In the genomic region with DNA sequence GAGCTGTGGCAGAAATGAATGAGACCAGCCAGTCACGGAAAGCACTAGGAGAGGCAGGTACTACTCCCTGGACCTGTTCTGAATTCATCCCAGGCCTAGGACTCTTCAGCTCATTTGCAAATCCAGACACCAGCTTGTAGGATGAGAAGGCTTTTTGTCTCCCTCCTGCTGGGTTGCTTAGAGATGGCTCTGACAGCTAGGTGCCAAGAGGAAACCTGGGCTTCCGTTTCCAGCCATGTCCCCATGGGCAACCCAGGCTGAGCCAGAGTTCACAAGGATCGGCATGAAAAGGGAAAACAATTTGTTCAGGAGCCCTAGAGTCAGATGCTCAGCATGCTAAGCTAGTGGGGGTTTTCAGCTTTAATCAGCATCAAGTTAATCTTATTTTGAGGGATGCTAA, we compare ENCODE assay signal across 13 mouse cellular contexts.
"Had no signal": no experiment of that assay in that cellular context is flagged by ENCODE, and none has a peak within 500 bp of the region (broad histone marks: within the 10 kb centered on the region; RNA-seq: fewer than 3 reads in every experiment).

No protein-coding gene starts in this region.

- H3K4me3 ChIP-seq: liver, embryonic 15.5 days; midbrain, embryonic 10.5 days; myocyte; neural tube, embryonic 15.5 days had no signal

- ATAC-seq: lung, postnatal 0 days had no signal

- H3K36me3 ChIP-seq: liver, embryonic 15.5 days; midbrain, embryonic 10.5 days; neural tube, embryonic 15.5 days had no signal

- DNase-seq: kidney, postnatal 36 days; left cerebral cortex, postnatal 4 days; lung, adult 2 months; lung, postnatal 4 days; midbrain, embryonic 14.5 days; right cerebral cortex, postnatal 25 days; thymus, postnatal 36 days had no signal

- H3K27me3 ChIP-seq: liver, embryonic 15.5 days; neural tube, embryonic 15.5 days had no signal

- H3K4me1 ChIP-seq: liver, embryonic 15.5 days; midbrain, embryonic 10.5 days had no signal

- H3K27ac ChIP-seq: kidney, postnatal 0 days; liver, embryonic 15.5 days; midbrain, embryonic 10.5 days; neural tube, embryonic 15.5 days had no signal

- H3K9me3 ChIP-seq: liver, embryonic 15.5 days; midbrain, embryonic 10.5 days; neural tube, embryonic 15.5 days had no signal
